Mouse (Mus musculus): ENCODE results near the gene Stra6. TPM values are rescaled to one million over a fixed set of nuclear protein-coding genes. Genes with fewer than 3 reads are reported as not detected.

Stra6 gene
- 1 to 10 TPM; 3.8 to 7.2 TPM for polyA plus RNA-seq (2017; shearing (Covaris generic))

DNA sequence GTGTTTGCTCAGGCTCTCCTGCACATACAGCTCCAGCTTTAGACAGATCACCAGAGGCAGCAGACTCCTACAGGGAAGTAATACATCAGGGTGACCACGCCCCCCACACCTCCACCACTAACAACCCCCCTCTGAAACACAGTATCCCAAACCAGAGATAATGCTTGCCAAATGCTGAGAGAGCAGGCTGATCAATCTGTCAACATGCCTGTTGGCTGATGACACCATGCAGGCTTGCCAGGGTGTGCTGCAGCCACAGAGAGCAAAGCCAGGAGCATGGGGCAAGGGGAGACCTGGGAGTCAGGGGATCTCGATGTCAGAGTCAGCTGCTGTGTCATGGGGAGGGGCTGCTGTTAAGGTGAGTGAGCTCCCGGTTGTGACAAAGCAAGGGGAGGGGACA, at the start of gene Stra6:
Gene Stra6 (plus strand): TSS at position 258 of the 400 bp plus-strand sequence.
- ATAC-seq, result no peak

GRCm38 (mm10) chr9:58014393-58015160, 49.0 kb upstream of the Stra6 start:
- no peak for ATAC-seq

DNA sequence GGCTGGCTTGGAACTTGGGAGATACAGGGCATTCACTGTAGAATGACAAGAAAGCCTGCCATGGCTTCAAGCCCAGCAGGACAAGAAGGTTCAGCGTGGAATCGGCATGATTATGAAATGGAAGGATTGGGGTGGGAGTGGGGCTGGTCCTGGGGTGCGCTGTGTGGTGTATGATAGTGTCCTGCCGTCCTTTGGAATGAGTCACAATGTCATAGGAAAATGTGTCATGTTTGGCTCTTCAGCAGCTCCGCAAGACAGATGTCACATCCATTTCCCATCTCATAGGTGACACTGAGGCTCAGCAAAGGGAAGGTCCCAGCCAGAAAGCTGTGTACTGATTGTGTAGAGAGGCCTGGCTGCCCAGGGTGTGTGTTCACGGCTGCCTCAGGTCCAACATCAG, 47.7 kb upstream of the Stra6 start:
- ATAC-seq, result no peak

DNA sequence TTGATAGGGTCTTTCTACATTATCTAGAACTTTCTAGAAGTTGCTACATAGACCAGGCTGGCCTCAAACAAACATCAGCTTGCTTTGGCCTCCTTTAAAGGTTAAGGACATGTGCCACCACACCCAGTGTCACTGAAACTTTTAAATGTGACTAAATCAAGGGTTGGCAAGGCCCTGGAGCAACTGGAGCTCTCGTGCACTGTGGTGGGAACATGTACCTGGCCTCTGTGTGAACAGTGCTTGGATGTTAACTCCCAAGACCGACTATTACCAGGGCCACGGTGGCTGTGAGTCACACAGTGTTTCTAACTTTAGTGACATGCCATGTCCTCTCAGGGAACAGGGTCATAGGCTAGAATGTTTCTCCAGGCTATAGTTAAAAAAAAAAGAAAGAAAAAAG, 46.6 kb upstream of the Stra6 start:
- ATAC-seq, result no peak

- no peak for ATAC-seq
Observed at GRCm38 (mm10) chr9:58018385-58018784, 45.2 kb upstream of the Stra6 start.

DNA sequence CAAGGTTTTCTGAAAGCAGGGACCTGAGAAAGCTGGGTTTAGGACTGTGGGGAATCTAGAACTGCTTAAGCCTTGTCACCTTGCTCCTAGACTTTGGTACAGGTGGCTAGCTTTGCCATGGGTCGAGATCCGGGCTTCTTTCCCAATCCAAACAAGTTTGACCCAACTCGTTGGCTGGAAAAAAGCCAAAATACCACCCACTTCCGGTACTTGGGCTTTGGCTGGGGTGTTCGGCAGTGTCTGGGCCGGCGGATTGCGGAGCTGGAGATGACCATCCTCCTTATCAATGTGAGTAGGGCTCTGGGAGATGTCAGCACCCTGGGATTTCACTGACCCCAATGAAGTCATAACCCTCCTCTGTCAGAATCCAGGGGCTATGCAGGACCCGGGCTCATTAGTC, 37.6 kb upstream of the Stra6 start:
- no peak for ATAC-seq

DNA sequence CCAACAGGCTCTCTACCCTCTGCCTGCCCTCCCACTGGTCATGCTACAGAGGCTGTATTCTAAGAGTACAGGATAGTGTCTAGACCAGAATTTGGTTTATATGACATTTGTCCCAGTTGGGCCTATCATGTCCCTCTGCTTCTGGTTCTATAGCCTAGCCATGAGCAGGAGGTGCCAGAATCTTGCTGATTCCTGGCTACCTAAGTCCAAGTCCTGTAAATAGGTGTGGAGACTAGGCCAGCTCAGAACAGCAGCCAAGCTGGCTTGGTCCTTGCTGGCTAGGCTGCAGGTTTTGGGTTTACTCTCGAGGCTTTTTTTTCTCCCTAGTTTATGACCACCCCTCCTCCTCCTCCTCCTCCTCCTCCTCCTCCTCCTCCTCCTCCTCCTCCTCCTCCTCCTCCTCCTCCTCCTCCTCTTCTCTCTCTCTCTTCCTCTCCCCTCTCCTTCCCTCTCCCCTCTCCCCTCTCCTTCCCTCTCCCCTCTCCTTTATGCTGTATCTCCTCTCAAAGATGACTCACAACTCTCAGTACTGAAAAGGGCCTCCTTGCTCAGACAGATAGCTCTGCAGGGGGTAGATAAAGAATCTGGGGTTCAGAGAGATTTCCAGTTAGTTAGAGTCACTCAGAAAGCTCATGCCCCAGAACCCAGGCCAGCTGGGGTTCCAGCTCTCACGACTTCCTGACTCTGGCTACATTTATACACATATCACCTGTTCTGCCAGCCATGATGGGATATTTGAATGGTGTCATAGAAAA, 36.0 kb upstream of the Stra6 start:
- ATAC-seq, result no peak

- no peak for ATAC-seq
Observed at GRCm38 (mm10) chr9:58028841-58029240, 34.7 kb upstream of the Stra6 start.

DNA sequence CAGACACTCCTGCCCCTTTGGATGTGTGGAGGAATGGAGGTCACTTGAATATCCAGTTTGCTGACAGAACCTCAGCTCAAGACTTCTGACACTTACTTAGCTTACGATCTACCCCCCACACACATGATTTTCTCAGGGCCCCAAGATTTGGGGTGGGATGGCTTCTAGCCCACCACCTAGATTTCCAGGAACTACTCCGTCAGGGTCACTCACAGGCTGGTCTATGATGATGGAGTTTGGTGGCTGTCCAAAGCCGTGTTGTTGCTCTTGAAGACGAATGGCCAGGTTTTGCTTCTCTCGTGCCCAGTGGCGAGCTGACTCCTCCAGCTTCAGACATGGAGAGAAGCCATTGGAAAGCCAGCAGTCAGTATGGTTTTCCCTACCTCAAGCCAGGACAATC, 34.0 kb upstream of the Stra6 start:
- no peak for ATAC-seq

DNA sequence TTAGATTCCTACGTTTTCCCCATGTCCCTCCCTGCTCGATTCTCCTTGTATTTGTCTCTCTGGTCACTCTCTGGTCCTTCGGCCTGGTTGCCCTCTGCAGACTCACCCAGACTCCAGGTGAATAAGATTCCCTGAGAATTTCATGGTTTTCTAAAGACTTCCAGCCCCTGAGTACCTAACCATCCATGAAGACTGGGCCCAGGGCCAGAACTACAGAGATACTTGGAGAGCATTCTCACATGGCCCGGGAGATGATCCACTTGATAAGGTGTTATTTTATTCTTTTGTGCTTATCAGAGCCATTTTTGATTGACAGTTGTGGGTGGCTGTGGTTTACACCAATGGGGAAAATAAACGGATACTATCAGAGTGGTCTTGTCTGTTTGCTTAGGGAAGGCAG, 31.7 kb upstream of the Stra6 start:
- ATAC-seq, result no peak

- ATAC-seq, result no peak
Observed at GRCm38 (mm10) chr9:58035519-58035918, 28.1 kb upstream of the Stra6 start.

- no peak for ATAC-seq
Observed at GRCm38 (mm10) chr9:58035951-58036698, 27.5 kb upstream of the Stra6 start.

DNA sequence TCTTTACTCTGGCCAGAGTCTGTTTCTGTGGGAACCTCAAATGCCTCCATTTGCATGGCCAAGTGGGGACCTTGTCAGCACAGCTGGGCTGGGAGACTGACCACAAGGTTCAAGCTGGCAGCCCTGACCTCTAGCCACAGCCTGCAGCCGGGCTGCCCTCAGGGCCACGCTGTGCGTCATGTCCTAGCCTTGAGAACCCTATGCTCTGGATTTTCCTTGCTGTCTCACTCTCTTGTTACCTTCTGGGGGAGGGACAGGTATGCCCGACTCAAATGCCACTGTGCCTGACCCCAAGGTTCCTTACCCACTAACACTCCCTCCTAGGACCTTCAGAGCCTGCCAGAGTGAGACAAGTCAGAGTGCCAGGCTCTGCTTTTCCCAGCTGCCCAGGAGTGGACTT, 26.6 kb upstream of the Stra6 start:
- ATAC-seq, result no peak

DNA sequence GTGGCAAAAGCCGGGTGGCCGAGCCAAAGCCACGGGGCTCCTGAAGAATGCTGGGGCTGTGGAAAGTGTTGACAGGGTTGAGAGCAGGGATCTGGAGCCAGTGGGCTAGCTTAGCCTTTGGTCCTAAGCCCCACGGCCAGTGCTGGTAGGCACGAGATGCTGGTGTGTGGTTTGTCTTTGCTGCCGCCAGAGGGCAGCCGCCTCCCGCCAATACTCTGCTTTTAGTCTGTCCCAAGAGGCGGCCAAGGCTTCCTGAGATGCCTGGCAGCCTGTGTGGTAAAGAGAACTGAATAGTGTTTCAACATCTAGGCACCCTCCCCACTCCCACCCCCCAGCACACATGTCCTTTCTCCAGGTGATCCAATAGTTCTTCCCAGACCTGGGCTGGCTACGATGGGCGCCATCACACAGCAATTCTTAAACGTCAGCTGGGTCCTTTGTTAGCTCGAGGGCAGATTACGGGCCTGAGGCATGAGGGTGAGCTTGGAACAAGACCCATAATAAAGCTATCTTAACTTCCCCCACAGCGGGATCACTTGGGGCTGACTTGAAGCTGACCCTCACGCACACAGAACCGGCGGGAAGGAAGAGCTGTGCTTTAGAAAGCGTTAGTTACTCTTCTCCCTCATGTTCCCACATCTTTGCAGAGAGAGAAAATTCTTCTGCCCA, 25.0 kb upstream of the Stra6 start:
- ATAC-seq, result no peak

DNA sequence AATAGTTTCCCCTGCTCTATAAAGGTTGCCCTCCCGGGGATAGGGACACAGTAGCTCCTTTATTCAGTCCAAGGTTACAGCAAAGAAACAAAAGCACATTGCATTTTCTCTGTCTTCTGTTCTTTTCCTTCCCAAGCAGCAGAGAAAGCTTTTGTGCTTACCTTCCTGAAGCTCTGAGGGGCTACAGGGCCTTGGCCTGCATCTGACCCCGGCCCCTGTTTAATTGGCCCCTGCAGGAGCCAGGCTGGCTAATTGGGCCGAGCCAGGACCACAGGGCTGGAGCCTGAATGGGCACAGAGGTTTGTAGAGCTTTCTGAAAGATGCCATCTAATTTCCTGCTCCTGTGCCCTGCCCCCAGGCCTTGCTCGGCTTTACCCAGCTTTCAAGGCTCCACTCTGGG, 22.6 kb upstream of the Stra6 start:
- ATAC-seq, result no peak

DNA sequence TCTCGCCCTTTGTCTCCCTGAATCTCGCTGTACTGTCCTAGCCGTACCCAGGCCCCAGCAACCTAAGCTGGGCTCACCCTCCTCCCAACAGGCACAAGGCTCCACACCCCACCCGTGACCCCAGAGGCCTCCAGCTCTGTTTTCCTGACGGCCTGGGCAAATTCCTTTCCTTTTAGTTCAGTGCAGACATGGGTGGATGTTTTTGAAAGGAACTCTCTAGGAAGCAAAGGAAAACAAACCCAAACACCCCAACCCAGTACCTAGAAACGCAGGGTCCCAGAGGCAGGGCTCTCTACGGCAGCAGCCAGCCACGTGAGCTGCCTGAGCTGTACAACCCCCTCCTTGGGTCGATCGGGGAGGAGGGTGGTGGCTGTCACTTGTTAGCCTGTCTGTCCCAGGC, 21.2 kb upstream of the Stra6 start:
- no peak for ATAC-seq

- ATAC-seq, result no peak
Observed at GRCm38 (mm10) chr9:58043496-58044017, 20.0 kb upstream of the Stra6 start.

- no peak for ATAC-seq
Observed at GRCm38 (mm10) chr9:58044828-58045227, 18.8 kb upstream of the Stra6 start.

GRCm38 (mm10) chr9:58045646-58046045, 17.9 kb upstream of the Stra6 start:
- ATAC-seq, result no peak

- no peak for ATAC-seq
Observed at GRCm38 (mm10) chr9:58047061-58047460, 16.5 kb upstream of the Stra6 start.

GRCm38 (mm10) chr9:58048621-58049020, 15.0 kb upstream of the Stra6 start:
- ATAC-seq, result no peak

DNA sequence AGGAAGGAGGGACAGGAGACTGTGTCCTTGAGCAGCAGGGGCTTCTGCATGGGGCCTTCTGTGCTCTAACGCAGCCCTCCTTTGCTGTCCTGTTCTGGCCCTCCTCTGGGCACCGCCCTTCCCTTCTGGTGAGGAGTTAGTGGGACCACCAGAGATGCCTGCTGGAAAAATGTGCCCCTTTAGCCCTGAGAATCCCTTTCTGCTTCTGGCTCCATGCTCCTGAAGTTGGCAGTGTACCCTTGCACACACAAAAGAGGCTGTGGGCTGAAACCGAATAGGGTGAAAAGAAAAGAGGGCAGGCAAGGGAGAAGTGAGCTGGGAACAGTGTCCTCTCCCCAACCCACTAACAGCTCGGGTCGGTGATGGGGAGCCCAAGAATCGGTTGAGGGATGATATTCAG, 14.4 kb upstream of the Stra6 start:
- ATAC-seq, result no peak

DNA sequence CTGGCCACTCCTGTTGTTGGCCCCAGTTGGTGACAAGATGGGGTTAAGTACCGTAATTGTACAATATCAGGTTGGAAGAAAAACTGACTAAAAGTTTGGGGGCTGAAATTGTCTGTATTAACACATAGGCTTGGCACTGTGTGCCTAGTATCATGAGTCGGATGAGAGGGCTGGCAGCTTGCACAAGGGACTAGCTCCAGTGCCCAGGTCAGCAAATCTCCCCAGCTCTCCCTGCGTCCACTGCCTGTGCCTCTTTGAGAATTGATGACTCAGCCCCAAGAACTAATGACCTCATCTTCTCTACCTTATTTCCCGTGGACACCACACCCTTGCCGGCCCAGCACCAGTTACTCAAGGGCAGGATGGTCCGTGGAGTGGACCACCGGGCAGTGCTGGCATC, 13.7 kb upstream of the Stra6 start:
- ATAC-seq, result no peak
